Mouse (Mus musculus): ENCODE data around the gene Orai2. TPM values are rescaled to one million over a fixed set of nuclear protein-coding genes. Genes with fewer than 3 reads are reported as not detected.
"Not testable (repeated sequence)": the region's sequence is repeated elsewhere in the genome, so short reads cannot be mapped to it uniquely, and the experiment has no call there.

Orai2 gene
- total RNA-seq (2021), result 1 to 10 TPM; 2.7 to 3.4 TPM
- long read RNA-seq, experiment 1, transcript Orai2-201 (3 exons, 3,908 nt), result major isoform, 5 of 7 reads
- long read RNA-seq, experiment 1, partial matches to known transcripts, result 1 of 7 reads
- long read RNA-seq, experiment 1, other reads (novel, unspliced or antisense), result 1 of 7 reads
- long read RNA-seq, experiment 2, partial matches to known transcripts, result 1 of 5 reads
- long read RNA-seq, experiment 2, other reads (novel, unspliced or antisense), result 2 of 5 reads

GRCm38 (mm10) chr5:136170512-136171362 is at the start of gene Orai2:
TSS of gene Orai2 (minus strand) at chr5:136170713.
- DNase-seq (ENCODE audit: low spot score in 2 of 2), result peak; percentile 62 to 74

- DNase-seq (ENCODE audit: low spot score in 2 of 2), result no peak
Measured at GRCm38 (mm10) chr5:136218585-136218984, 48.1 kb upstream of the Orai2 start.

- no peak for DNase-seq (ENCODE audit: low spot score in 2 of 2)
Measured at GRCm38 (mm10) chr5:136217932-136218381, 47.4 kb upstream of the Orai2 start.

- DNase-seq (ENCODE audit: low spot score in 2 of 2), result no peak
Measured at GRCm38 (mm10) chr5:136217004-136217665, 46.6 kb upstream of the Orai2 start.

GRCm38 (mm10) chr5:136215958-136216357 is 45.4 kb upstream of the Orai2 start:
- DNase-seq (ENCODE audit: low spot score in 2 of 2), result no peak

GRCm38 (mm10) chr5:136215211-136215610 is 44.7 kb upstream of the Orai2 start:
- DNase-seq (ENCODE audit: low spot score in 2 of 2), result no peak

GRCm38 (mm10) chr5:136213716-136214115 is 43.2 kb upstream of the Orai2 start:
- DNase-seq (ENCODE audit: low spot score in 2 of 2), result no peak

GRCm38 (mm10) chr5:136212716-136213115 is 42.2 kb upstream of the Orai2 start:
- no peak for DNase-seq (ENCODE audit: low spot score in 2 of 2)

- not testable (repeated sequence) for DNase-seq (ENCODE audit: low spot score in 2 of 2)
Measured at GRCm38 (mm10) chr5:136211341-136212102, 41.0 kb upstream of the Orai2 start.

- no peak for DNase-seq (ENCODE audit: low spot score in 2 of 2)
Measured at GRCm38 (mm10) chr5:136210549-136210948, 40.0 kb upstream of the Orai2 start.

- peak; percentile 65 to 73 for DNase-seq (ENCODE audit: low spot score in 2 of 2)
Measured at GRCm38 (mm10) chr5:136201832-136202231, 31.3 kb upstream of the Orai2 start.

- DNase-seq (ENCODE audit: low spot score in 2 of 2), result no peak
Measured at GRCm38 (mm10) chr5:136199526-136199925, 29.0 kb upstream of the Orai2 start.

GRCm38 (mm10) chr5:136198474-136199391 is 28.2 kb upstream of the Orai2 start, which contains the start of gene Prkrip1:
TSS of gene Prkrip1 (minus strand) at chr5:136198963.
- peak; percentile 92 to 98 for DNase-seq (ENCODE audit: low spot score in 2 of 2)

- DNase-seq (ENCODE audit: low spot score in 2 of 2), result no peak
Measured at GRCm38 (mm10) chr5:136191870-136192269, 21.4 kb upstream of the Orai2 start.

- peak in 1 of 2 experiments; percentile 39 for DNase-seq (ENCODE audit: low spot score in 2 of 2)
Measured at GRCm38 (mm10) chr5:136186723-136187122, 16.2 kb upstream of the Orai2 start.

- no peak for DNase-seq (ENCODE audit: low spot score in 2 of 2)
Measured at GRCm38 (mm10) chr5:136183766-136184165, 13.3 kb upstream of the Orai2 start.

- no peak for DNase-seq (ENCODE audit: low spot score in 2 of 2)
Measured at GRCm38 (mm10) chr5:136182830-136183229, 12.3 kb upstream of the Orai2 start.

- DNase-seq (ENCODE audit: low spot score in 2 of 2), result no peak
Measured at GRCm38 (mm10) chr5:136182049-136182448, 11.5 kb upstream of the Orai2 start.

- no peak for DNase-seq (ENCODE audit: low spot score in 2 of 2)
Measured at GRCm38 (mm10) chr5:136181197-136181596, 10.7 kb upstream of the Orai2 start.

- DNase-seq (ENCODE audit: low spot score in 2 of 2), result no peak
Measured at GRCm38 (mm10) chr5:136179594-136179993, 9.1 kb upstream of the Orai2 start.

Measured in adrenal gland, adult 18-20 months (tissue).